Mouse (Mus musculus) liver, embryonic 14.5 days (tissue): Measurements from ENCODE around the gene Pbx1.

Source experiments
- CTCF ChIP-seq: IDR thresholded peaks from 2 replicates; pipeline ENCODE4 v1.5.1; 2016; ENCODE audit warnings: antibody characterized with exemption, low read depth, control low read depth
- EP300 ChIP-seq: IDR thresholded peaks from 2 replicates; pipeline ENCODE4 v1.6.1; 2016; ENCODE audit warnings: antibody characterized with exemption, low read depth

DNA sequence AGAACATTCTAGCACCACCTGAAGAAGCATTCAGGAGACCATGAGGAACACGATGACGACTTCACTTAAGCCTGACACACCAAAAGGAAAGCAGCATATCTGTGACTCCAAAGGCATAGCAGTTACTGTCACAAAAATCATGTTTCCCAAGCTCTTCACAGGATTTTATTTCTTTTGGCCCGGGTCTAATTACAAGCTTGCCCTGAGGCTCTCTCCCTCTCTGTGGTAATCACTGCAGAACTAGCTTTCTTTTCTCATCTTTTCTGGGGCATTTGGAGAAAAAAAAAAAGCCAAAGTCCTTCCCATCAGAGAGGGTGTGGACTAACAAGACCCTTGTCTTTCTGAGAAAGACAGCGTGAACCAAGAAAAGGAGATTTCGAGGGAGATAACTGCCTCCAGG lies 87.8 kb downstream of the Pbx1 start:
- no peak for TF ChIP-seq EP300
- TF ChIP-seq CTCF: no peak
